Mouse (Mus musculus) retina, postnatal 1 day (tissue): Measurements from ENCODE around the gene Fgfr2.

ENCODE experiments used
- DNase-seq: peaks from one replicate; pipeline ENCODE4 v3.0.0-alpha.2; 2012

Fgfr2 gene

DNA sequence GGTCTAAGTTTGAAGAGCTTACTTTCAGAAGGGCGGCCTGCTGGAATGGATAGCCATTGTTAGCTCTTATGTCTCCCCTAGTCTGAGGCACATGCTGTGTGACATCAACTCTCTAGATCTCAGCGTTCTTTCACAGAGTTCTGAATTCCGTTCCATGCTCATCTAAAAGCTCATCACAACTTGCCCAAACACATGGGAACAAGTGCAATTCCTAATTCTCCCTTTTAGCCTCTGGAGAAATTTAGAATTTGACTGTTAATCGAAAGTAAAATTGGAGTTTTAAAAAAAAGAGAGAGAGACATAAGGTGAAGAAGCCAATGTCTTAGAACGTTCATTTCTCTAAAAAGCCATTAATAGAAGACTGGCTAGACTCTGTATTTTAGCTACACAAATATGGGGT lies 1793.7 kb downstream of the Fgfr2 start, which contains the start of gene Fam24b:
TSS of gene Fam24b (minus strand) at position 101 of the 400 bp plus-strand sequence.
- no peak for DNase-seq

DNA sequence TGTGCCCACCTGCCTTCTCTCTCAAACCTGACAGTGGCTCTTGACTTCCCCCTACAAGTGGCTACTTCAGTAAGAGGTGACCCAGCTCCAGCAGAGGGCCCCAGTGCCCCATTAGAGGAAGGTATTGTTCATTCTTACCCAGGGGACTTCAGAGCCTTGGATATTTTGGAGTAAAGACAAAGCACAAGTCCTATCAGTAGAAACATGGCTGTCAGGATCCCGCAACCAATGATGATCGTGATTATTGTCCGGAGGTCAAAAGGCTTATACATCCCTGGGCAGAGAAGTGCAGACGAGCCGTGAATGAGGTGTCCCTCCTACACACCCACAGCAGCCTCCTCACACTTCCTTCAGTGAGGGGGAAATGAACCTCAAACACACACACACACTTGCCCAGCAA lies 1796.1 kb downstream of the Fgfr2 start:
- no peak for DNase-seq

DNA sequence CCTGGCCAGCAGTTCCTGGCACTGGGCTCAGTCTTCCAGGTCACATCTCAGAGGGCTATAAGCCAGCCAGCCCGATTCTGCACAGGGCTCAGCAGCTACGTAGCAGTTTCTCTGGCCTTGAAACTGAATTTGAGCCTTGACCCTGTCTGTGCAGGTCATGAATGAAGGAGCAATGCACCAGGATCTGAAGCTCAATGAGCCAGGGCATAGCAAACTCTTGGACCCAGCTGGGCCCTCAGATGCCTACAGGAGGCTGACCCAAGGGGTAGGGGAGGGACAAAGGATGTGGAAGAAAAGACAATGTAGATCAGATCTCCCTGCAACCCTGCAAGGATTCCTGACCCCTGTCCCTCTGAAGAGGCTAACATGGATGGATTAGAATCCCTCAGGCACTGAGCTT lies 1801.0 kb downstream of the Fgfr2 start, which contains the start of gene Cuzd1:
TSS of gene Cuzd1 (minus strand) at position 101 of the 400 bp plus-strand sequence.
- no peak for DNase-seq

DNA sequence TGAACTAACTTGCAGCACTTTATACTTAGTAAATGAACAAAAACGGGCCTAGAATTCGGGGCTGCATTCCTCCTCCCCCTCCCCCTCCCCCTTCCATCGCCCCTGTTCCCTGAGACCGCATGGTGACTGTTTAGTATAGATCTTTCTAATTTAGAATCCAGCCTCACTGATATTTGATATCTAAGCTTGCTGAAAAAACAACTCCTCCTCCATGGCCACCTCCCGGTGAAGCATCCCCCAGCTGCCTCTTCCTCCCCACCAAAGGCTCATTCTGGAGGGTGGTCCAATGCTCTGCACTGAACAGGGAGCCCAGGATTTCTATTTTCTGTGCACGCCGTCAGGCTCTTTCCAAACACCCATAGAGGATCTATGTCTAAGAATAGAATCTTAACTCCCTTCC lies 1804.8 kb downstream of the Fgfr2 start:
- no peak for DNase-seq

DNA sequence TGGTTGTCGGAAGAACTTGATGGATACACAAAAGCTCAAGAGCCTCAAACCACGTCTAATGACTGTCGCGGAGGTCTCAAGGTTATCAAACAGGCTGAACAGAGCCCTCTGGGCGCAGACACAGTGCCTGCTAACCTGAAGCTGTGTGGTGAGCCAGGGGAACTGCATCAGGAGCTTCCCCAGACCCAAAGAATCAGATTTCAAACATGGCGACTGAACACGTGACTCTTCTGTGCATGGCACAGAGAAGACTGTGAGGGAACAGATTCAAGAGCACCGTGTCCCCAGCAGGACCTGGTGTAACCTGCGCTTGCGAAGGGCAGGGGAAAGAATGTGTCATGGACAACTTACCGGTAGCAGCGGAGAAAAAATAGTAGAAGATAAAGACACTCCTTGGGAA lies 1805.6 kb downstream of the Fgfr2 start:
- DNase-seq: peak; percentile 4

DNA sequence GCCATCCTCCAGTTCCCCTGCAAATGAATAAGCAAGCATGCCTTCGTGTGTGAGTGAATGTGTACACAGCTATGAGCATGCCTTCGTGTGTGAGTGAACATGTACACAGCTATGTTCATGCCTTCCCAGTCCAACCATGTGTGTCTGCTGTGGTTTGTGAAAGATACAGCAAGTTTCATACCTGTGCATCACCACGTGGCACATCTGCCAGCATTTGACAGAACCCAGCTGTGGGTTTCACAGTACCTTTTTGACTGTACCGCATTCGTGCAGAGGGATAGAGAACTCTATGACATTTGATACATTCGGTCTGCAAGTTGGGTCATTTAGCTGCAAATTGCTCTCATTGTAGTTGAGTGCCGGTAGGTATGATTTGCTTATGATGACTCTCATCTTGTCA lies 1808.7 kb downstream of the Fgfr2 start:
- no peak for DNase-seq

DNA sequence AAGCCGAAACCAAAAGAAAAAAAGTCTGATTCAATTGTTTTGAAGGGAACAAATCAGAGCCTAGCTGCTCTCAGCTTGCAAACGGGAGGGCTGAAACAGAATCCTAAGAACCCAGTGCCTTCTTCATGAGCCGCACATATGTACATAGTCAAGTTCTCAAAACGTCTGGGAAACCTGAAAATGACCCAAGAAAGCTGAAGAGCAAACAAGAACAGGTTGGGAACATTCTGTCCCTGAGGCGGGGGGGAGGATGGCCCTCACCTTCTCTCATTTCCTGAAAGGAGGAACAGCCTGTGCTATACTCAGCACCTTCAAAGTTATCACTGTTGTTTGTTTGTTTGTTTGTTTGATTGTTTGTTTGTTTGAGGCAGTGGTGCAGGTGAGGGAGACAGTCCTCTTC lies 1816.4 kb downstream of the Fgfr2 start:
- no peak for DNase-seq

DNA sequence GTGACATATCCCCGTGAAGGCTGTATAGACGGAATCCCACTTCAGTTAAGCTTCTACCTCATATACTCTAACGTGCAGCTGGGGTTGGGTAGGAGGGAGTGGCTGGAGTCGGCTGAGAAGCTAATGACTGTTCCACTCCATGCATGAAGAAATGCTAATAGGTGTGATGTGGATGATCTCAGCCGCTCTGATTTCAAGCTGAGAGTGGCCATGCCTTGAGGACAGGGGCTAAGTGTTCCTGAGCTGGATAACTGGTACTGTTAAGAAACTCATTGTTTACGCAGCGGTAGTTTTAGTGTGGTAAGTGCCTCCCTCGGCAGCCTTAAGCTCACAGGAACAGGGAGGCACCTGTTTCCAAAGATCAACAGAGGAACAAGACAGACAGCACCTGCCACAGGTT lies 1819.8 kb downstream of the Fgfr2 start:
- DNase-seq: no peak

DNA sequence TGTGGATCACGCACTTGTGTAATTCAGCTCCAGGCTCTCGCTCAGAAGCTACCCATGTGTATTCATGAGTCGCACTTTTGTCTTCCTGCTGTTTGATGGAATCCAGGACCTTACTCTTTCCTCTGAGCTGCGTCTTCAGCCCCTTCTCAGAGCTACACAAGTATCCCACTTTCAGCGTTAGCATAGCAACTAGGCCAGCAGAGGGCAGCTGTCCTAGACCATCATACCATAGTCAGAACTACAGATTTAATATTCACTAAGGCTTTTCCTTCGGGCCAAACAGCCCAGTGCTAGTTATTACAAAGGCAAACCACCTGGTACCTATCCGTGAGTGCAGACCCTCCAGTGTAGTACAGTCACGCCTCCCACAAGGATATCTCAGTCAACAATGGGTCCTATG lies 1826.0 kb downstream of the Fgfr2 start:
- no peak for DNase-seq

DNA sequence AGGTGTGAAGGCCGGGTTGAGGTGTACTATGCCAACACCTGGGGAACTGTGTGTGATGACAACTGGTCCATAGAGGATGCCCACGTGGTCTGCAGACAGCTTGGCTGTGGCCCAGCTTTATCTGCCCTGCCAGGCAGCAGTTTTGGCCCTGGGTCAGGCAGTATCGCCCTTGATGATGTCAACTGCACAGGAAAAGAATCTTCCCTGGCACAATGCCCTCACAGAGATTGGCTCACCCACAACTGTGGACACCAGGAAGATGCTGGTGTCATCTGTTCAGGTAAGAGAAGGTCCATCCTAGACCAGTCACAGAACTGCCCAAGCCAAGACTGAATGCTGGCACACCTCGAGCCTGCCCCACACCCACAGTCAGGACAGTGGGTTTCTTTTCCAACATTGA lies 1857.3 kb downstream of the Fgfr2 start:
- DNase-seq: no peak

DNA sequence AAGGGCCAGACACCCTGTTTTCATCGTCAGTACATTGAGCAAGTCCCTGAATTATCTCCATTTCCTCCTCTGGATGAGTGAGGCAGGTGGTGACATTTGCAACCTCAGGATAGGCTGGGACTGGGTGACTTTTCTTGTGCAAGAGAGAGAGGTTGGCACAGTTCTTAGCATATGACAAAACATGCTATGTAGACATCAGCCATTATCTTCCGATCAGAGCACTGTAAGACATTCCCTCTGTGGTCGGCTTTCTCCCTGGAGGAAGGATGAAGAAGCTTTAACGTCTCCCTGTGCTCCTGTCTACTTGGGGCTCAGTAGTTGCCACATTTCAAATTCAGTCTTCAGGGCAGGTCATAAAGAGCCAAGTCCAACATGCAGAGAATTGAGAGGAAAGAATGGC lies 1858.9 kb downstream of the Fgfr2 start:
- DNase-seq: no peak

DNA sequence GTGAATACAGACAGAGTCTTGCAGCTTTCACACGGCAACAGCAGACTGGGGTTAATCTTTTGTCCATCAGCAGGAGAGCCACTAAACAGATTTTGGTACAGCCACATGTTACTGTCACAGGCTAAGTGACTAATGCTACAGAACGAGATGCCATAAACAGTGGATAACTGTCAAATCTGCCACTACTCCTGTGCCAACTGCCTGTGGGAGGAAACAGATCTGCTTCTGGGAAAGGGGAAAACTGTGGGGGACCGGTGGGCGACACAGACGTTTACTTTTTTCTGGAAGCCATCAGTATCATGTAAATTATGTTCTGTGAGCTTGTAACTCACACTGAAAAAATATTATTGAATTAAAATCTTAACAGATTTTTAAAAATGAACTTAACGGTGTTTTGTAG lies 1862.2 kb downstream of the Fgfr2 start:
- DNase-seq: no peak

DNA sequence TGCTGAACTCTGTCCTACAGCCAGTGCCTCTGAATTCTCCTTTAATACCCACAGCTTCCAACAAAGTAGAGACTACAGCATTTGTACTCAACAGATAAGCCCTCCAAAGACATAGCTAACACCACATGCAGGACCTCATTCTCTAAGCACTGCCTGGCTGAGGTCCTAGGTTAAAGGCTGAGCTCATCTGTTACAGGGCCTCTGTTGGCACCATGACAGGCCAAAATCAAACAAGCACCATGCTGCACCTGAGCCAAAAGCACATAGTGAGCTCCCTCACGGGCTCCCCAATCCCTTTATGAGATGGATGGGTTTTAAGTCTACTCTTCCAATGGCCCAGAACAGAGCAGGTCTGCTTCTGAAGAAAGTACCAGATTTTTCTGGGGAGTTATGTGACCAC lies 1865.8 kb downstream of the Fgfr2 start:
- DNase-seq: no peak

DNA sequence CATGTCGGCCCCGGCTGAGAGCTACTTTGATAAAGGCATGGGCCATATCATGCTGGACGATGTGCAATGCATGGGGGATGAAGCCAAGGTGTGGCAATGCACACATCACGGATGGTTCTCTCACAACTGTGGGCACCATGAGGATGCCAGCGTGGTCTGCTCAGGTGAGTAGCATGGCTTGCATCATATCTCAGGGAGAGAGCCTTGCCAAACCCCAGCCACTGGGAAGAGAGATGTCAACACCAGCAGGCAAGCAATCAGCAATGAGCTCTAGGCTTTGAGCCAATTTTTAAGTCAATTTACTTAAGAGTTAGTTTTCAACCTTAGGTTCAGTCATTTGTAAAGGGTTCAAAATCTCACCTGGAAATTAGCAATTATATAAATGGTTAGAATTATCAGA lies 1866.3 kb downstream of the Fgfr2 start:
- DNase-seq: no peak

DNA sequence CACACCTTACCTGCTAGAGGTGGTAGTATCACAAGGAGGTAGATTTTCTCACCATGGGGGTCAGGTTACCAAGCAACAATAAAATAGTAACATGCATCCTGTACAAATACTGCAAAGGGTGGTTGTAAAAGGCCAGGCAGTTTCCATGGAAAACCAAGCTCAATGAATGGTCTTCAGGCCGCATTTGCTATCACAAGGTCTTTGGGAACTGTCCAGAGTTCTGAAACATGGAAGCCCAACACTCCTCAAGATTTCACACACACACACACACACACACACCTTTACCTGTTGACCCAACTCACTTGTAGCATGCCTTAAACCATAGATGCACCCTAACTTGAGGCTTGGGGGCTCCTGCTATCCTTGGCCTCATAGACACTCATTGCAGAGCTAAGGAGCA lies 1878.2 kb downstream of the Fgfr2 start:
- DNase-seq: peak; percentile 16

DNA sequence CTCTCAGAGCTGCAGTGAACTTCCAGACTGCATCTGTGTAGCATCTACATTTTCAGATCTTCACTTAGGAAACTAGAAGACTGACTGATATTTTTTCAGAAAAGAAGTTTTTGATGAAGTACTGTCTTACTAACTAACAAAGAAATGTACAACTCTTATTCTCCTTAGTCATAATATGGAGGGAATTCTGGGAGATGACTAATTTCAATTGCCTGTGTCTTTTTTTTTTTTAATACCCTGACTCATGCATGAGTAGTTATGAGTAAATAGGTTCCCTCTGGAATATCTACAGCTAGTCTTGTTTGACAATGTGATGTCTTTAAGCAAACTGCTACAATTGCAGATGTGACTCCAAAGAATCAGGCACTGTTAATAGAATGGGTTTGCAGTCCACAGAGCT lies 1887.1 kb downstream of the Fgfr2 start:
- DNase-seq: no peak

DNA sequence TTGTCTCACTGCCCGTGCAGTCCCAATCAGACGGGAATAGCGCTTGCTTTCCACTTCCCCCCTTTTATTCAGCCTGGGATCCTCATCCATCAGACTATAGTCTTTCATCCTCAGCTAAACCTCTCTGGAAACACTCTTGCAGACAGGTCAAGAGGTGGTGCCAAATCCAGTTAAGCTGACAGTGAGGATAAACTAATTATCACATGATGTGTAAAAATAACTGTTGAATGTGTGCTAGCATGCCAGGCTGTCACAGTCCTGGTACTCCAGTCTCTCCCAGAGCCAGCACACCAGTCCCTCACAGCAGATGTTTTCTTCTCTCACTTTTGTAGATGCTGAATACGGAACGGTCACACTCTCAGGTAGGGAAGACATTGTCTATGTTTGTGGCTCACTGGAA lies 1900.1 kb downstream of the Fgfr2 start:
- DNase-seq: peak; percentile 21

DNA sequence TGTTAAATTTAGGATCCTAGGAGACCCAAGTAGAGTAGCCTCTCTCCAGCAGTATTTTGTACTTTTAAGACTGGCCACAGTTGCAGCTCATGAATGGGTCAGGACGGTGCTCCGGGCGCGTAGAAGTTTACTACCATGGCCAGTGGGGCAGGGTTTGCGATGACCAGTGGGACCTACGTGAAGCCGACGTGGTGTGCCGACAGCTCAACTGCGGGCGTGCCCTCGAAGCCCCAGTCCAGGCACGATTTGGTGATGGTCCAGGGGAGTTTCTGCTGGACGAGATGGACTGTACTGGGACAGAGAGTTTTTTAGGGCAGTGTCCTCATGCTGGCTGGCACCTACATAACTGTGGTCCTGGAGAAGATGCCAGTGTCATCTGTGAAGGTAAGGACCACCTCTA lies 1935.2 kb downstream of the Fgfr2 start:
- no peak for DNase-seq

DNA sequence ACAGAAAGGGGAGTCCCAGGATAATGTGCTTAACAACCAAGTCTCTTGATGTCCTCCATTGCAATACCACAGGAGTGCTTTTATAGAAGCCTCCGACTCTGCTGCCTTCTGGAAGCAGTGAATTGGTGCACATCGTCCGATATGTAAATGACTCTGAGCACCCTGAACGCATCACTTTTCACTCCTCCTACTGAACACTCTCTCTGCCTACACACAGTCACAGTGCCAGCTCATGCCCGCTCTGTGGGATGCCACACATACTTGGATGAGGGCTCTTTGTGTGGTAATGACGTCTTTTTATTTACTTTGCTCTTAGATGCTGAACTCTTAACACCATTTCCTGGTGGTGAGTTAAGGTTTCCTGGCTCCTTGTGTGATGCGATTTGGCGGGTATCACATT lies 1936.1 kb downstream of the Fgfr2 start:
- no peak for DNase-seq

DNA sequence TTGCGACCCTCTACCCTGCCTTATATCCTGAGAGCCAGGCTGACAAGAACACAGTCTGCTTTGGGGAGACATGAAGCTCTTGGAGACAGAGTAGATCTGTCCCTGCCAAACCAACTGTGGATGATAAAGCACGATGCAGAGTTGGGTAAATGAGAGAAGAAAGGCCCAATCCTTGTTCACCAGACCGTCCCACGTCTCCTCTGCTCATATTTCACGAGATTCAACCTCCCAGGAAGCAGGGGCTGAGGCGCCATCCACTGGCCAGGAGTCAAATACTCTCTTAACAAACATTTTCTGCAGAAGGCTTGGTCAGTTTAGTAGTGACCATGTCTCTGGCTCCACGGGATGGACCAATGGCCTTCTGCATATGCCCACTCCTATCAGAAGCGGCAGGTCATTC lies 1938.8 kb downstream of the Fgfr2 start:
- no peak for DNase-seq

DNA sequence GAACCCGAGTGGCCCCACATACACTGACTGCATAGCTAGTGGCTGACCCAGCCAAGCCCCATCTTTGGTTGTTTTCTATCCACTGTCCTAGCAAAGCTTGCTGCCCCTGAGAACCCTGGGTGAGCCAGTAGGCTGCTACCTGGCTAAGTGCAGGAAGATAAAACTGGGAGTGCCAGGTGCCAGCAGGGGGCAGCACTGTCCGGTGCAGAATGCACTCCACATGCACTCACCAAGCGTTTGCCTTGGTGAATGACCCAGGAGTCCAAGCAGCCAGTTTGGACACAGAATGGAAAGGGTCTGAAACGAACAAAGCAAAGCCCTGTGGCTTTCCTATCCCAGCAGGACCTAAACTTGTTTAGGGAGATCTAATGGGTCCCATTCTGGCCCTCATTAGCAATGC lies 1940.5 kb downstream of the Fgfr2 start:
- peak; percentile 39 for DNase-seq

DNA sequence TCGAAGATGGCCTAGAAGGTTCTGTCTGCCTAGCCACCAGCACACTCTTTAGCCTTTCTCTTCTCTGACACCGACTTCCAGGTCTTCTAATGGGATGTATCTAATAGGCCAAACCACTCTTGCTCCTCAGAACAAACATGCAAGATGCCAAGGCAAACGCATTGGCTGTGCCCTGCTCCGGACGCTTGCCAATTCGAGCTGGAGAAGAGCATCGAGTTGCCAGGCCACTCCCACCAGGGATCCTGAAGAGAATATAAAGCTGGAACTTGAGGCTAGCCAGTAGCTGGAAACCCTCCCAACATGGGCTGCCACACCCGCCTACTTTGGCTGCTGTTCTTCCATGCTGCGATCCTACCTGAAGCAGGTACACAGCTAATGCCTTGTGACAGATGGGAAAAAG lies 1949.0 kb downstream of the Fgfr2 start, which contains the start of gene 5430419D17Rik:
TSS of gene 5430419D17Rik (plus strand) at position 282 of the 400 bp plus-strand sequence.
- no peak for DNase-seq

DNA sequence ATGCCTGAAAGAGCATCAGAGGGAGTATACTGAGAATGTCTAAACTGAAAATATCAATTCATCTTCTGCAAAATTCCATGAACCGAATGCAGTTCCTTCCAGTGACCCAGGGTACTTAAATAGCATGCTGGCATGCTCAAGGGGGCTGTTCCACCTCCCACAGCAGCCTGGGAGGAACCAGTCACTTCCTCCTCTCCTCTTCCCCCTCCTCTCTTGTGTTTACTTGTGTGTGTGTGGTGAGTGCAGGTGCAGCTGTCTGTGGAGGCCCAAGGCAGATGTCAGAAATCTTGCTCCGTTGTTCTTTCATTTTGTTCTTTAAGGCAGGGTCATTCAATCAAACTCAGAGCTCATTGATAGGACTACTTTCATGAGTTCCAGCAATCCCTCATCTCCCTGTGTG lies 1954.1 kb downstream of the Fgfr2 start:
- DNase-seq: no peak

DNA sequence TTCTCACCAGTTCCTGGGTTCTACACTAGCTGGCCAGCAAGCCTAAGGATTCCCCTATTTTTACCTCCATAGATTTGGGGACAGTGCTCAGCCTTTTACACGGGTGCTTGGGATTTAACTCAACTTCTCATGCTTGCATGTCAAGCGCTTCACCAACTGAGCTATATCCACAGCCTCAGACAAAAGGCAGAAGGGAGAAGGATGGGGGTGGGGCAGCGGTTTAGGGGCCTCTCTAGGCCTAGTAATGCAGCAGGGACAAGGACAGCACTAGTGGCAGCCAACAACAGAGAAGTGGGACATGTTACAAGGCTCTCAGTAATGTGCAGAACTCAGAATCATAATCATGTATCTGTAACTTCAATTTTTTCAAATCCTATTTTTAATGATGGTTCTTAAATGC lies 1955.4 kb downstream of the Fgfr2 start:
- DNase-seq: no peak

DNA sequence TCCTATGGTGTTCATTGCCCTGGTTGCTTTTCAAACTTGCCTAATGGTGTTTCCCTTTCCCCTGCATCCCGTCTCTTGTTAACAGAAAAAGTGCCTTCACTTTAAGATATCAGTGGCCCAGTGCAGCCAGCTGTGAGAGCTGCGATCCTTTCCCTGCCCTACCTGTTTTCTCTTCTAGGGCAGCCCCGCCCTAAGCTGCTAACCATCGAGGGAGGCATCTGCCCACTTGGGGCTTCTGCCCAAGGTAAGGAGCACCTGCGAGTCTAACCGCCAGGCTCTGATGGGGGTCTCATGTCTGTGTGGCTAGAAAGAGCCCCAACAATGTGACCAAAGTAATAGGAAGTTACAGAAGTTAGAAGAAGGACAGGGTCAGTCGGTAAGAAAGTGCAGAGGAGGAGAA lies 1960.9 kb downstream of the Fgfr2 start:
- no peak for DNase-seq

DNA sequence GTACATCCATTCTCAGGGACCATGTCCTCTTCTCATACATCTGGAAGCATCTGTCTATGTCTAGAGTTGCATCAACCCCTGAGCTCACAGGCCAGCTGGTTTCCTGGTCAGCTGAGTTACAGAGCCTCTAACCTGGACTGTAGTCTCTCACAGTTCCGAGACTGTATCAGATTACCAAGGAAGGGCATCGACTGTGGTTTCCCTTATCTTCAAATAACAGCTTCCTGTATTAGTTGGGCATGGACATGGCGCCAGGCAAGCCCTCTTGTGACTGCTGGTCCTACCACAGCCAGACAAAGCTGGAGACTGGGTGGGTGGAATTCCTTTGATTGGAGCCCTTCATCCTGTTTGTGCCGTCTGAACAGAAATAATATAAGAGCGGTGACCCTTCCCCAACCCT lies 1970.1 kb downstream of the Fgfr2 start:
- DNase-seq: no peak
